Mouse (Mus musculus): ENCODE measurements at regions not wholly inside any gene's neighbourhood (a gene's known extent, or its start where the extent isn't known, plus 50 kb on each side); places are given as distances from the start of the nearest gene placed in this dataset.

DNA sequence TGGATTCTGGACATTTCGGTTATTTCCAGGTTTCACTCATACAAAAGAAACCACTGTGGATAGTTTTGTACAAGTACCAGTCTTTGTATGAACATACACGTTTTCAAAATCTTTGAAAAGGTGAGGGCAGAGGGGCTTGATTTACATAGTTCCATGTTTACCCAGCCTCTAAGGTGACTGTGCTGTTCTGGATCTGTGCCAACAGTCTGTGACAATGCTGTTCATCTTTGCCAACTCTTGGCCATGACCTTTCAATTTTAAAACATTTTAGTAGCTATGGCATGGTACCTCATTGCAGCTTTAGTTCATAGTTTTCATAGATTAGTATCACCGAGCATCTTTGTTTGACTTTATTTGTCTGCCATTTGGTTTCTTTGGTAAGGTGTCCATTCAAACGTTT lies 243.0 kb downstream of the Kcnrg start:
- no peaks in the 10 kb centered on the region for H3K36me3 ChIP-seq (ENCODE audit: control insufficient read depth, insufficient read depth, low read length, poor library complexity, severe bottlenecking)
- H3K27me3 ChIP-seq (ENCODE audit: control insufficient read depth, insufficient read depth, low read length, poor library complexity, severe bottlenecking): no peaks in the 10 kb centered on the region
- no peak for DNase-seq (ENCODE audit: low read depth, low spot score)

- DNase-seq (ENCODE audit: low read depth, low spot score): no peak
- no peaks in the 10 kb centered on the region for H3K36me3 ChIP-seq (ENCODE audit: control insufficient read depth, insufficient read depth, low read length, poor library complexity, severe bottlenecking)
- no peaks in the 10 kb centered on the region for H3K27me3 ChIP-seq (ENCODE audit: control insufficient read depth, insufficient read depth, low read length, poor library complexity, severe bottlenecking)
Measured at GRCm38 (mm10) chr14:61857616-61858015, 250.4 kb downstream of the Kcnrg start.

- no peaks in the 10 kb centered on the region for H3K36me3 ChIP-seq (ENCODE audit: control insufficient read depth, insufficient read depth, low read length, poor library complexity, severe bottlenecking)
- no peaks in the 10 kb centered on the region for H3K27me3 ChIP-seq (ENCODE audit: control insufficient read depth, insufficient read depth, low read length, poor library complexity, severe bottlenecking)
- DNase-seq (ENCODE audit: low read depth, low spot score): peak; percentile 33
Measured at GRCm38 (mm10) chr14:61860688-61861087, 253.4 kb downstream of the Kcnrg start.

DNA sequence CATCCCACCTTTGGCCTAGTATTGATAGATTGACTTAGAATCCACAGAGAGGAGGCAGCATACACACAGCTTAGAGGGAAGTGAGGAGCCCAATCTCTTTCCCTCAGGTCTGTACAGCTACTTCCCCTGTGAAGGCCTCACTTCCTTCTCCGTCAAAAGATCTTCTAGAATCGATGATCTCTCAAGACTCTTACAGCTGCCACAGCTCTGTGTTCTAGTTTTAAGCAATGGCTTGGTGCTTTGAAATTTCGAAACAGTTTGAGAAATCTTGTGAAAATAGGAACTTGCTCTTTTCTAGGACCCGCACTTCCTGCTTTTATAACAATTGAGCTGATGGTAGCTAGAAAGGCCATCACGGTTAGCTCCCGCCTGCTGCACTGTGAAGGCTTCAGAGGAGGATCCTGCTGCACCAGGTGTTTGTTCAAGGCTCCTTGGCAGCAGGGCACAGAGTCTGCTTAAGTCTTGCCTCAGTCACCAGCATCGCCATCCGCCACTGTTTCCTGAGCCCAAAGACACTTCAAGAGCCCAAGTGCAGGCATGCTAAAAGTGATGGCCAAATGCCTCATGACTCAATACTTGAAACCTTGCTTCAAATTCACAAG lies 254.2 kb downstream of the Kcnrg start:
- H3K36me3 ChIP-seq (ENCODE audit: control insufficient read depth, insufficient read depth, low read length, poor library complexity, severe bottlenecking): no peaks in the 10 kb centered on the region
- DNase-seq (ENCODE audit: low read depth, low spot score): peak; percentile 50
- no peaks in the 10 kb centered on the region for H3K27me3 ChIP-seq (ENCODE audit: control insufficient read depth, insufficient read depth, low read length, poor library complexity, severe bottlenecking)

- Histone ChIP-seq H3K36me3 (ENCODE audit: control insufficient read depth, insufficient read depth, low read length, poor library complexity, severe bottlenecking) (no peaks in the 10 kb centered on the region), H3K27me3 (ENCODE audit: control insufficient read depth, insufficient read depth, low read length, poor library complexity, severe bottlenecking) (no peaks in the 10 kb centered on the region)
- no peak for DNase-seq (ENCODE audit: low read depth, low spot score)
Measured at GRCm38 (mm10) chr14:61862931-61863330, 255.7 kb downstream of the Kcnrg start.

DNA sequence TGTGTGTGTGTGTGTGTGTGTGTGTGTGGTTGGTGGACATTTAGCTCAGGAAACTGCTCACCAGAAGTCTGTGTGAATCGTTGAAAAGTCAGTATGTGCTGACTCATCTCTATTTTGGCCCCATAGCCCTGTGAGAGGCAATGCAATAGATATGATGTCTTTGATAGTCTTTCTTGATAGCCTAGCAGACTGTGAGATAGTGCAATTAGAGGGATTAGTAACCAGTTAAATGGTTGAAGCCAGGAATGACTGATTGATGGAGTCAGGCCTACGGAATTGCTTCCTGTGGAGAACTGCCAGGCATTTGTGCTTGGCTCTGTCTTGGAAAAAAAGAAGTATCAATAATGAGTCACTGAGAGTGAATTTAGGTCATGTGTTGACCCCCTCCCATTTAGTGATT lies 256.2 kb downstream of the Kcnrg start:
- H3K36me3 ChIP-seq (ENCODE audit: control insufficient read depth, insufficient read depth, low read length, poor library complexity, severe bottlenecking): no peaks in the 10 kb centered on the region
- no peak for DNase-seq (ENCODE audit: low read depth, low spot score)

GRCm38 (mm10) chr14:61866532-61867268 lies 259.4 kb downstream of the Kcnrg start:
- no peaks in the 10 kb centered on the region for H3K36me3 ChIP-seq (ENCODE audit: control insufficient read depth, insufficient read depth, low read length, poor library complexity, severe bottlenecking)
- no peaks in the 10 kb centered on the region for H3K27me3 ChIP-seq (ENCODE audit: control insufficient read depth, insufficient read depth, low read length, poor library complexity, severe bottlenecking)
- no peak for DNase-seq (ENCODE audit: low read depth, low spot score)

More for the DNA sequence above, 256.2 kb downstream of the Kcnrg start:
- no peaks in the 10 kb centered on the region for H3K27me3 ChIP-seq (ENCODE audit: control insufficient read depth, insufficient read depth, low read length, poor library complexity, severe bottlenecking)

GRCm38 (mm10) chr14:61874206-61874605 lies 266.9 kb downstream of the Kcnrg start:
- no peak for DNase-seq (ENCODE audit: low read depth, low spot score)
- Histone ChIP-seq H3K36me3 (ENCODE audit: control insufficient read depth, insufficient read depth, low read length, poor library complexity, severe bottlenecking) (no peaks in the 10 kb centered on the region), H3K27me3 (ENCODE audit: control insufficient read depth, insufficient read depth, low read length, poor library complexity, severe bottlenecking) (no peaks in the 10 kb centered on the region)

- no peak for DNase-seq (ENCODE audit: low read depth, low spot score)
- no peaks in the 10 kb centered on the region for H3K36me3 ChIP-seq (ENCODE audit: control insufficient read depth, insufficient read depth, low read length, poor library complexity, severe bottlenecking)
- H3K27me3 ChIP-seq (ENCODE audit: control insufficient read depth, insufficient read depth, low read length, poor library complexity, severe bottlenecking): no peaks in the 10 kb centered on the region
Measured at GRCm38 (mm10) chr14:61879416-61879815, 272.2 kb downstream of the Kcnrg start.

DNA sequence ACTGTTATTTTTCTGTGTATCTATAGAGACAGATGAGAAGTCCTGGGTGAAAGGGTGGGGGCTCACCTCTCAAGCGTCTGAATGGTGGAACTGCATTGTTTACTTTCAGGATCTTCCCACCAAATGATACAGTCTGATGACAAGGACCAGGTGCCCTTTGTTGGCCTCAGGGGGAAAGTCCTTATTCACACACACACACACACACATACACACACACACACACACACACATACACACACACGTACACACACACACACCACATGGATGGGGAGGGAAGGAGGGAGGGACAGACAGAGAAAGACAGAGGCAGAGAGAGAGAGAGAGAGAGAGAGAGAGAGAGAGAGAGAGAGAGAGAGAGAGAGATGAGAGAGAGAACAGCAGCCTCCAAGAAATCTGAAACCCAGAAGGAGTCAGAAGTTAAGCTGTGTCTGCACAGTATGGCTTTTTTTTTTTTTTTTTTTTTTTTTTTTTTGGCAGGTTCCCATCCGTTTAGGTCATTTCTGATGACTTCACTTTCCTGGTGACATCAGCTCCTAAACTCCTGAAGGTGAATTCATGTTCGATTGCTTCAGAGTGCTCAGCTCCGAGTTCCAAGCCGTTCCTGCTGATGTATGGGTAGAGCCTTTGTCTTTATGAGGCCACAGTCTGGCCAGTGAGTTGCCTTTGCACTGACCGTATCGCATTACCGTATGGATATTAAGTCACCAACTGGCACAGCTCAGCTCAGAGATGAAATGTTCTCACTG lies 273.4 kb downstream of the Kcnrg start:
- Histone ChIP-seq H3K27me3 (ENCODE audit: control insufficient read depth, insufficient read depth, low read length, poor library complexity, severe bottlenecking) (no peaks in the 10 kb centered on the region), H3K36me3 (ENCODE audit: control insufficient read depth, insufficient read depth, low read length, poor library complexity, severe bottlenecking) (no peaks in the 10 kb centered on the region)
- DNase-seq (ENCODE audit: low read depth, low spot score): no peak

- Histone ChIP-seq H3K36me3 (ENCODE audit: control insufficient read depth, insufficient read depth, low read length, poor library complexity, severe bottlenecking) (no peaks in the 10 kb centered on the region), H3K27me3 (ENCODE audit: control insufficient read depth, insufficient read depth, low read length, poor library complexity, severe bottlenecking) (no peaks in the 10 kb centered on the region)
- no peak for DNase-seq (ENCODE audit: low read depth, low spot score)
Measured at GRCm38 (mm10) chr14:61885241-61886015, 278.2 kb downstream of the Kcnrg start.

DNA sequence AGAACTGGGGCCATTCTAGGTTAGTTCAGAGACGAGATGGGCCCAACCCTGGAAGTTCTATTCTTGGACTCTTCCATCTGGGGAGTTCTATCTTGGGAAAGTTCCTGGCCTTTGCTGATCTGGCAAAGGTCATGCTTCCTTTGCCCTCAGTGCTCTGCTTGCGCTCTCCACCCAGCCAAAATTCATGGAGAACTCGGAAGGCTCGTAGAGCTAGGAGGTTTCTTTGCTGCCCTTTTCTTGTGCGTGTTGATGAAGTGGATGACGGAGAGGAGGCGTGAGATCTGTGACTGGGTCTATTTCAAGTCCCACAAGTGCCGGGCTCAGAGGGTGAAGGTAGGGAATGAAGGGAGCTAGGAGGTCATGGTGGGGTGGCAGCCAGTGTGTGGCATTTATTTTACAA lies 282.4 kb downstream of the Kcnrg start:
- Histone ChIP-seq H3K27me3 (ENCODE audit: control insufficient read depth, insufficient read depth, low read length, poor library complexity, severe bottlenecking) (no peaks in the 10 kb centered on the region), H3K36me3 (ENCODE audit: control insufficient read depth, insufficient read depth, low read length, poor library complexity, severe bottlenecking) (no peaks in the 10 kb centered on the region)
- no peak for DNase-seq (ENCODE audit: low read depth, low spot score)

- no peaks in the 10 kb centered on the region for H3K36me3 ChIP-seq (ENCODE audit: control insufficient read depth, insufficient read depth, low read length, poor library complexity, severe bottlenecking)
- no peaks in the 10 kb centered on the region for H3K27me3 ChIP-seq (ENCODE audit: control insufficient read depth, insufficient read depth, low read length, poor library complexity, severe bottlenecking)
- DNase-seq (ENCODE audit: low read depth, low spot score): no peak
Measured at GRCm38 (mm10) chr14:61893786-61894185, 286.5 kb downstream of the Kcnrg start.

- no peak for DNase-seq (ENCODE audit: low read depth, low spot score)
Measured at GRCm38 (mm10) chr14:61896879-61897278, 289.6 kb downstream of the Kcnrg start.

More at GRCm38 (mm10) chr14:61896879-61897278, 289.6 kb downstream of the Kcnrg start:
- H3K27me3 ChIP-seq (ENCODE audit: control insufficient read depth, insufficient read depth, low read length, poor library complexity, severe bottlenecking): no peaks in the 10 kb centered on the region
- H3K36me3 ChIP-seq (ENCODE audit: control insufficient read depth, insufficient read depth, low read length, poor library complexity, severe bottlenecking): no peaks in the 10 kb centered on the region

Data from splenic B cell, adult 2 months (primary cell).